Mouse (Mus musculus): ENCODE data around the gene a.

DNA sequence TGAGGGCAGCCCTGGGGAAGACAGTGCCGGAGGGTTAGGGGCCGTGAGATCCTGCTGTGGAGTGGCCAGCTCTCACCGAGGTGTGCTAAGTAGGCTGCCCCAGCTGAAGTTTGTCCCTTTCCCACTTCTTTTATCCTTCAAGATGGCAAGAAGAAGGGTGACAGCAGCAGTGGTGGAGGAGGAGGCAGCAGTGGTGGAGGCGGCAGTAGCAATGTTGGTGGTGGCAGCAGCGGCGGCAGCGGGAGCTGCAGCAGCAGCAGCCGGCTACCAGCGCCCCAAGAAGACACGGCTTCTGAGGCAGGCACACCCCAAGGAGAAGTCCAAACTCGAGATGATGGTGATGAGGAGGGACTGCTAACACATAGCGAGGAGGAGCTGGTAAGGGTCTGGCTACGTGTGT is 72.5 kb downstream of the a start:
- TF ChIP-seq CTCF (IDR thresholded peaks at IDR 0.05; ENCODE audit: low read depth) = no peak
- no peak for TF ChIP-seq EP300 (optimal IDR thresholded peaks at IDR 0.05)
